Mouse (Mus musculus) left cerebral cortex, postnatal 14 days (tissue): ENCODE data around the gene Auts2. TPM values are rescaled to one million over a fixed set of nuclear protein-coding genes. Genes with fewer than 3 reads are reported as not detected.

Source experiments
- DNase-seq, 2 experiments: peaks; one replicate each; pipeline ENCODE4 v3.0.0; 2021 to 2022; ENCODE audit warnings: low spot score in 2 of 2, mixed read lengths in 1 of 2
- intact Hi-C: fragments of 180-260 bp; cut with DNase I; formaldehyde crosslinking; loops from one replicate; pipeline ENCODE4 v1.15.1; 2025
- total RNA-seq, 2 experiments: library from RNA; stranded (reverse); gene quantifications; 2 replicates each; pipeline ENCODE4 v1.2.3; 2021

Gene Auts2
- total RNA-seq, 2 experiments from 2014 or later = 88.7 to 96.9 TPM

GRCm38 (mm10) chr5:132297309-132297708 lies 245.8 kb downstream of the Auts2 start:
- intact Hi-C loops = no loop called here

GRCm38 (mm10) chr5:132294469-132294868 lies 248.7 kb downstream of the Auts2 start:
- intact Hi-C loops = no loop called here
- DNase-seq = no peak

More at GRCm38 (mm10) chr5:132297309-132297708, 245.8 kb downstream of the Auts2 start:
- no peak for DNase-seq

- intact Hi-C loops = no loop called here
- no peak for DNase-seq
Measured at GRCm38 (mm10) chr5:132292932-132293331, 250.2 kb downstream of the Auts2 start.

- intact Hi-C loops = no loop called here
- DNase-seq = no peak
Measured at GRCm38 (mm10) chr5:132290606-132291535, 252.3 kb downstream of the Auts2 start.

GRCm38 (mm10) chr5:132283741-132284140 lies 259.4 kb downstream of the Auts2 start:
- no peak for DNase-seq
- intact Hi-C loops = no loop called here

- no peak for DNase-seq
- intact Hi-C loops = no loop called here
Measured at GRCm38 (mm10) chr5:132274098-132274898, 268.8 kb downstream of the Auts2 start.

GRCm38 (mm10) chr5:132272132-132272531 lies 271.0 kb downstream of the Auts2 start:
- no peak for DNase-seq
- intact Hi-C loops = no loop called here

- intact Hi-C loops = no loop called here
- no peak for DNase-seq
Measured at GRCm38 (mm10) chr5:132270896-132271295, 272.2 kb downstream of the Auts2 start.

- DNase-seq = no peak
- intact Hi-C loops = no loop called here
Measured at GRCm38 (mm10) chr5:132270074-132270473, 273.1 kb downstream of the Auts2 start.

- intact Hi-C loops = no loop called here
- DNase-seq = peak in 1 of 2 experiments; percentile 15
Measured at GRCm38 (mm10) chr5:132268351-132268967, 274.7 kb downstream of the Auts2 start.

GRCm38 (mm10) chr5:132265015-132265414 lies 278.1 kb downstream of the Auts2 start:
- no peak for DNase-seq
- intact Hi-C loops = no loop called here

GRCm38 (mm10) chr5:132261750-132262149 lies 281.4 kb downstream of the Auts2 start:
- intact Hi-C loops = no loop called here
- DNase-seq = no peak

GRCm38 (mm10) chr5:132258882-132259281 lies 284.3 kb downstream of the Auts2 start:
- no peak for DNase-seq

GRCm38 (mm10) chr5:132255579-132255978 lies 287.6 kb downstream of the Auts2 start:
- DNase-seq = no peak
- intact Hi-C loops = no loop called here

More at GRCm38 (mm10) chr5:132258882-132259281, 284.3 kb downstream of the Auts2 start:
- intact Hi-C loops = no loop called here

- peak; percentile 83 to 92 for DNase-seq
- intact Hi-C loops = no loop called here
Measured at GRCm38 (mm10) chr5:132249523-132249922, 293.6 kb downstream of the Auts2 start.

GRCm38 (mm10) chr5:132248069-132248468 lies 295.1 kb downstream of the Auts2 start:
- DNase-seq = peak in 1 of 2 experiments; percentile 8
- intact Hi-C loops = no loop called here

GRCm38 (mm10) chr5:132235460-132235859 lies 307.7 kb downstream of the Auts2 start:
- no peak for DNase-seq
- intact Hi-C loops = loop anchor here (10.0 kb wide), 2 partner anchors 1349 to 1559 kb away; no protein-coding TSS in a partner anchor

- intact Hi-C loops = loop anchor here (5.0 to 10.0 kb wide), 3 partner anchors 308 to 1560 kb away; partner anchors contain the start of gene Auts2
- DNase-seq = no peak
Measured at GRCm38 (mm10) chr5:132234471-132234870, 308.7 kb downstream of the Auts2 start.

GRCm38 (mm10) chr5:132231280-132232047 lies 311.7 kb downstream of the Auts2 start:
- peak; percentile 79 to 80 for DNase-seq
- intact Hi-C loops = loop anchor here (5.0 to 10.0 kb wide), 3 partner anchors 311 to 1563 kb away; partner anchors contain the start of gene Auts2
